Mouse (Mus musculus) A20 (cell line): ENCODE measurements around the gene Osbpl6.

Experiments used
- DNase-seq: peaks from one replicate; pipeline ENCODE4 v3.0.0-alpha.2; 2011; ENCODE audit warnings: low read depth, low spot score

Osbpl6 gene

DNA sequence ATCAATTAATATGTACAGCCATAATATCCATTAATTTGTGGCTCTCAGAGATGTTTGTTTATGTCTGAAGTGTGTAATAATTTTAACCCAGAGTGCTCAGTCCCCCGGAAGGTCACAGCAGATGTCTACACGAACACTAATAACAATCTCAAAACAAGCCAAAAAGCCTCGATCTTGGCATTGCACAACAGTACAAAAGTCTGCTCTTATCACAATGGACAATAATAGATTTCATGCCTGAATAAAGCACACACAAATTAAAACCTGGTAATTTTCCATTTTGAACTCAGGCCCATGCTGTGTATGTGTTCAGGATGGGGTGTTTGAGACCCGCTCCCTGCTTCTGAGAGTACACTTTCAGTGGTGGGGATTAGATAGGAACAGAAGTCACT is 90.4 kb downstream of the Osbpl6 start:
- DNase-seq = no peak

DNA sequence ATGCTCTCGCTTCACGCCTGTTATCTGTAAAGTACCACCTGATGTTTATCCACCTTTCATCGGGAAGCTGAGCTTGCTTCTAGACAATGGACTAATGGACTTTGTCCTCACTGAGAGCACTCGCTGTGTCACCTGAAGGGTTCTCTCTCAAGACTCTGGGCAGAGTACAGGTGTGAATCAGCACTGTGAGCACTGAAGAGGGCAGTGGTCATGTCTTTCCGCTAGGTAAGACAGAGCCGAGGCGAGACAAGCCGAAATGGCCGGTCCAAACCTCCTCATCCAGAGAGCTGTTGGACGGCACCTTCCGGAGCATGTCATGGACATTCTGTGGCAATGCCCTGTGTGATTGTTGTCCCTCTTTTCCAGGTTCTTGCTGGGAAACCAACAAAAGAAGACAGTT is 92.6 kb downstream of the Osbpl6 start:
- no peak for DNase-seq

DNA sequence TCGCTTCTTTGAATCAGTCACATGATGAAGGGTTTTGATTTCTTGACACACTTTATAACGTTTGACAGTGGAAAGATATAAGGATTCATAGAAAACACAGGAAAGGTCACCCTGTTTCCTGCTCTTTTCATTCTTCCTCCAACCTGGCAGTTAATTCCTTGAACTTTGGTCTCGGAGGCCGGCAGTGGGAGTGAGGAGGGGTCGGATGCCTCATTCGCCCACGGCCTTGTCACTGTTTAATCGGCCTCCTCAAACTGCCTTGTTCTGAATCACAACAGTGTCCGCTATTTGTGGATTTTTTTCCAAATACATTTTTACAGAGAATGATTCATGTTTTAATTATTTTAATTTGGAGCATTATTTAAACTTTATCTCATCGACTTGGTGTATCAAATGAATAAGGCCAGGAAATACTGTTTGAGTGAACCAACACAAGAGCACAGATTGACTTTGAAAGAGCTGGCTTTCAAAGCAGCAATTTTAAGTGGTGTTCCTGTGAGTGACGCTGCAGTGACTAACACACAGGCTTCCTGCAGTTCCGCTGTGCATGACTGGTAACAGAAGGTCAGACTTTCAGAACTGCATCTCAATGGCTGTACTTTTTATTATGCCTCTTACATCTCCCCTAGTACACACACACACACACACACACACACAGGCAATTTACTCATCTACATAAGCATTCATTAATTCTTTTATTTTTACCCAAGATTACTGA is 98.0 kb downstream of the Osbpl6 start:
- no peak for DNase-seq

DNA sequence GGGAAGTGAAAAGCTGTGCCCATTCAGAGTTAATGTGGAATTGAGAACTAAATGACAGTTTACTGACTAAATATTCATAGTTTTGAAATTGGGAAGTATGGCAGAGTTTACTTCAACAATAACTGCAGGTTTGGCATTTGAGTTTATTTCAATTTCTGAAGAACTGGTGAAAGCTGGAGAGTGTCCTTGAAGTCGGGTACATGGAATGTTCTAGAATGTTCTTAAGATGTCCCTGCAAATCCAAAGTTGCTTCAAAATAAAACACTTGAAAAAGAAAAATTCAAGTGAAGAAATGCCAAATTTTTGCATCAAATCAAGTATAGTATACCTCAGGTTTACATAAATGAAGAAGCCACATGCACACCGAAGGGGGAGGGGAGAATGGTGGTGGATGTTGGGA is 98.7 kb downstream of the Osbpl6 start:
- DNase-seq = no peak

DNA sequence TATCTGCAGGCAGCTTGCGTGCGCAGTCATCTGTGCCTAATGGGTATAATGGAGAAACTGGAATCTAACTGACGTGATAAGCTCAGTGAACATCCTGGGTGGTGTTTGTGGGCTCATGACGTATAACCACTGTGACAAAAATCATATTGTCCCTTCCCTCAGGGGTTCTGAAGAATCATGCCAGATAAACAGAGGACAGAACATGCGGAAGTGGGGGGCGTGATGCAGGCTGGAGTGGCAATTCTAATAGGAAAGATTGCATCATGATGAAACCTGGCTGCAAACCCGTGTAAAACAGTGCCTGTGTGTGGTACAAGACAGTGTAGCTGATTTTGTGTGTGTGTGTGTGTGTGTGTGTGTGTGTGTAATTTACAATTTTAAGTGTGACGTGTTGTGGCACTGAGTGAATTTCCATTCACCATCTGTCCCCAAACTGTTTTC is 105.0 kb downstream of the Osbpl6 start:
- no peak for DNase-seq

DNA sequence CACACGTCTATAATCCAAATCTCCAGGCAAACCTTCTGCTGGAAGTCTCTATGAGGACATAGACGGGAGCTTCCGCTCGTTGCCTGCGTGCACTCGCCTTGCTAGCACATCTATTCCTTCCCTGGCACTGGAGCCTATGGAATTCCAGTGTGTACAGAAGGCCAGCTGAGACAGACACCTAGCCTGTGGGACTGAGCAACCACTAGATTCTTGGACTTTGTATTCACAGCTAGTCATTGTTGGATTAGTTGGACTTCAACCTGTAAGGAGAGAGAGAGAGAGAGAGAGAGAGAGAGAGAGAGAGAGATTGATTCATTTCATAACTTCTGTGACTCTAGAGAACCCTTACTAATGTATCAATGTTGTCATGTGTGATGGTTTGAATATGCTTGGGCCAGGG is 105.8 kb downstream of the Osbpl6 start:
- DNase-seq = no peak

DNA sequence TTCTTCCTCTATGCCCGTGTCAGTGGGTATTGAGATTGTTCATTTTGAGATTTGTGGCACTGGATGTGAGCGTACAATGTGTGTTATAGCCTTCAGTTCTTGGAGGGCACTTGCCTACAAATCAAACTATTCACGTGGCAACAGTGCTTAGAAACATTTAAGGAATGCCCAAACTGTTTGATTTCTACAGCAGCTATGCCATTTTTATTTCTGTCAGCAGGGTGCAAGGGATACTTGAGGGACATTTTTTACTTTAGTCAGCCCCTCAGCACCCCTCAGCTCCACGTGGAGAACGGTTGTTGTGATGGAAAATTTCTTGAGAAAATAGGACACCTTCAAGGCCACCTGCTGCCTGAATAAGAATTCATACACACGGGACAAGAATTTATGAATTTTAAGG is 106.6 kb downstream of the Osbpl6 start:
- DNase-seq = no peak

DNA sequence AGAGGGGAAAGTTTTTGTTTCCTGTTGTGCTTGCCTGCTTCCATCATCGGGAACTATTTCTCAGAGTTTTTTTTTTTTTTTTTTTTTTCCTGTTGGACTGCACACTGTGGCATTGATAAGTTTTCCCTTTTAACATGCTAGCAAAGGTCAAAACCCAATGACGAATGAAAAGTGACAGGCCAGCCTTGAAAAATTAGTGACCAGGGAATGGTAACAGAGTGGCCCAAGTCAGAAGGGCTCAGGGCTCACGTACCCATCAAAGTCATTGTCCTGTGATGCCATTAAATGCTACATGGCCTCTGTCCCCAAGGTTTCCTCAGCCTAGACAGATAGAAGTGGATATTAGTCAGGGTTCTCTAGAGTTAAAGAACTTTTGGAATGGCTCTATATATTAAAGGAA is 107.0 kb downstream of the Osbpl6 start:
- DNase-seq = no peak

DNA sequence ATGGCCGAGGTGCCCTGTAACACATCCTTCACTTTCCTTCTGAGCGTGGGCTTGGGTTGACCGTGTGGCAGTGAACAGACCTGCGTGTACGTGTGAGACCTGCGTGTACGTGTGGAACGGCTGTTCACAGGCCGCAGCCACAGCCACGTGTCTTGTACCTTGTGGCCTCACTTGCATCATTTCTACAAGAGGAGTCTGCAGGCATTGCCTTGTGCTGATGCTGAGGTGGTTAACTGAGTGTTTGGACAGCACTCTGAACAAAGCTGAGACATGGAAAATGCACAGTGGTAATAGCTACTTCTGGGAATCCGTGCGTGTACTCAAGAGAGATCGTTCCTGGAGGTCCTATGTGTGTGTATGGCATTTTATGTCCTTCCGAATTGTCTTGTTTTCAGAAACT is 111.2 kb downstream of the Osbpl6 start:
- no peak for DNase-seq

DNA sequence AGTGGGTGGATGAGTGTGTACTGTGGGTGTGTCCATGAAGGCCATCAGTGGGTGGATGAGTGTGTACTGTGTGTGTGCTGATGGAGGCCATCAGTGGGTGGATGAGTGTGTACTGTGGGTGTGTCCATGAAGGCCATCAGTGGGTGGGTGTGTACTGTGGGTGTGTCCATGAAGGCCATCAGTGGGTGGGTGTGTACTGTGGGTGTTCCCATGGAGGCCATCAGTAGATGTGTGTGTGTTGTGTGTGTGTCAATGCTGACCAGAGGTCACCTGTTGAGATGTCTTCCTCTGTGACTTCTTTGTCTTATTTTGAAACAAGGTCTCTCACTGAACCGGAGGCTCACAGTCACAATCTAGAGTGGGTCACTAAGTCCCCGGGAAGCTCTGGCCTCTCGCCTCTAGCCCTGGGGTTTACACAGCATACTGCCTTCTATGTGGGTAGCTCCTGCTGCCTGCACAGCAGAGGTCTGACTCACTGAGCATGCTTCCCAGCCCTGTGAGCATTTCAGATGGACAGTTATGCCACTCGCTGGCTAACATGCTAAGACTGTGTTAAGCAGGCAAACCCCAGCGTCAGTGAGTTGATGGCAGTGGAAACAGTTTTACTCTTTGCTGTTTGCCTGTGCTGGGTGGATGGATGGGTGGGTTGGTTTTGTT is 112.2 kb downstream of the Osbpl6 start:
- DNase-seq = no peak

DNA sequence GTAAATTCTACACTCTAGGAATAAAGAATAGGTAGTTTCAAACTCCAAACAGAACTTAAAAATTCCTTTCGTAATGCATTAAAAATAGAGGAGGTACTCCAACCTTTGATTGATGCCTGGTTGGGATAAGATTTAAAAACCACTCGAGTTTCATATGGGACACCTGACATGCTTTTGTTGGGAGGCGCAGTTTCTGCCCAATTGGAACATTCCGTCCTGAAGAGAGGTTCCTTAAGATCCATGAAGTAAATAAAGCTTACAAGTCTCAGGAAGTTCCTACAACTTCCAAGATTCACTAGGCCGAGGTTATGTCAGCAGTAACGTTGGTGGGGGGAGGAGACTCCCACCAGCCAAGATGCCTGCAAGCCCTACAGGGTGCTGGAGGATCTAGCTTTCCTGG is 115.3 kb downstream of the Osbpl6 start:
- no peak for DNase-seq

DNA sequence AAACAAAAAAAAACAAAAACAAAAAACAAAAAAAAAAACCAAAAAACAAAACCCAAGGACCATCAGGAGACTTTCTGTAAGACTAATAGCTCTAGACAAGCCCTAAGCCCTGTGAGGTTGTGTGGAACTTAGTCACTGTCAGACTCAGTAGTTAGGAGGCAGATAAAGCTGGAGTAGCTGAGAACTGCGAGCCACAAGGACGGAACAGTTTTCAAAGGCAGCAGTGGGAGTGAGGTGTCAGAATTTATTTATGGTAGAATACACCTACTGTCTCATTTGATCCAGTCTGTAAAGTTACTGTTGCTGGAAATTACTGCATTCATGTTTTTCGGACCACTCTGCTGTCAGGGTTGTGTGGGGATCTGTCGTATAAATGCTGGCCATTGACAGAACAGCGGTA is 118.1 kb downstream of the Osbpl6 start:
- no peak for DNase-seq

DNA sequence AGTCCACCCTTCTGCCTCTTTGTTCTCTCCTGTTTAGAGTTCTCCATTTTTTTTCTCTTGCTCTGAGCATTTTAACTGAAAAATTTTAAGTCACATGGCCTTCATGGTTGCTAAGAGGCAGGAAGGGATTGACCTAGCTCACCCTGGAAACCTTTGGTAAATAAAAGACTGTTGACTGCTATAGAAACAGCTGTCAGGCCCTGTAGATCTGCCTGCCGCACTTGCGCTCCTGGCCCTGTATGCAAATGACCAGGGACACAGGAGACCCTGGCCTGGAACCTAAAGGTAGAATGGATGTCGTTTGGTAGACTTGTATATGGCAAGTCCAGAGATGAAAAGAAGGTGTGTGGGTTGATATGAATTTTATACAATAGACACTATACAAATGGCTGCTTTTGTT is 119.3 kb downstream of the Osbpl6 start:
- no peak for DNase-seq

DNA sequence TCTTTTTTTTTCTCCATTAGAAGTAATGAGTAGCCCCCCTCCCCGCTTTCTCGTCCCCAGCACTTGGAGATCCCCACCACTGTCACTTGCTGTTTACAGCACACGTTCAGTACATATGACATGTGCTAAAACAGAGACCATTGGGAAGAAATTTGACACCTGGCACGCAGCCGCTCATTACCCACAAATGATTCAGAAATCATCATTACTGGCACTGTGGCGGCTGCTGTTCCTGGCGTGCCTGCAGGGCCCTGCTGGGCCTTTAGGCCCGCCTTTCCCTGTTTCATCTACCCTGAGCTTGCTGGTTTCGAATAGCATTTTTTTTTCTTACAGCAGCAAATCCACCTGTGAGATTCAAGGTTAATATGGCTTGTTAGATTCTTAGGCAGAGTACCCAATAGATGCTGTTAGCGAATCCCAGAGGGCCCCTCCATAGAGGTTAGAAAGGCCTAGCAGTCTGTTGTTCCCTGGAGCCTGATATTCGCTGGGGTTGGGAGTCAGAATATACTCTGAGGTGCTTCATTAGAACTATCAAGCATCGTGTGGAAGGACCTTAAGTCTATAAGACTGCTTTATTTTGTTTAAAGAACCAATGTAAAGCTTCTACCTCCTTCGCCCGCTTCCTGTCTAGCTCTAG is 126.3 kb downstream of the Osbpl6 start:
- no peak for DNase-seq

DNA sequence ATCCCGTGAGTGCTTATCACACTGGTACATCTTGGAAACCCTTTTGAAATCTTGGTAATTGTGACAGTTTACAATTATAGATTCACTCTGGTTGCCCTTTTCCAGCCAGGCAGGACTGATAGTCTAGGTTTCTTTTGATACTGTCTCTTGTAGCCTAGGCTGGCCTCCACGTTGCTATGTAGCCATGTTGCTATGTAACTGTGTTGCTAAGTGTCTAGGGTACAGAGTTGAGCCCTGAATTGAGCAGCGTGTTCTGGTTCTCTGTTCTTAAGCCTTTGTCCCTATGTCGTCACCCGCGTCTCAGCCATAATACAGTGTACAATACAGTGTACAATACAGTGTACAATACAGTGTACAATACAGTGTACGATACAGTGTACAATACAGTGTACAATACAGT is 128.6 kb downstream of the Osbpl6 start:
- no peak for DNase-seq

DNA sequence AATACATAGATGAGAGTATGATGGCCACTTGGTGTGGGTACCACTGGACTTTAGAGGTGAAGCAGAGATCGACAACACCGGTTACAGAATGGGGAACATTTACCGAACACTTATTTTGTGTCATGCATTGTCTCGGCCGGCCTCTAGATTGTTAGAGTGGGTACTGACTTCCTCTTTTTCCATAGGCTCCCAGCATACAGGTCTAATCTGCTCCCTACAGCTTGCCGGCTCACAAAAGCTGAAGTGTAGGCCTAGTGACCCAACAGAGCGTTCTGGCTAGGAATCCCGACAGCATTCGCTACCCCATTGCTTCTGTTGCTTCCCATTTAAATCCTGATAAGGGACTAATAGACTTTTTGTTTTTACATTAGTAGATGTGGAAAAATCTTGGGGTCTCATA is 135.6 kb downstream of the Osbpl6 start:
- no peak for DNase-seq

DNA sequence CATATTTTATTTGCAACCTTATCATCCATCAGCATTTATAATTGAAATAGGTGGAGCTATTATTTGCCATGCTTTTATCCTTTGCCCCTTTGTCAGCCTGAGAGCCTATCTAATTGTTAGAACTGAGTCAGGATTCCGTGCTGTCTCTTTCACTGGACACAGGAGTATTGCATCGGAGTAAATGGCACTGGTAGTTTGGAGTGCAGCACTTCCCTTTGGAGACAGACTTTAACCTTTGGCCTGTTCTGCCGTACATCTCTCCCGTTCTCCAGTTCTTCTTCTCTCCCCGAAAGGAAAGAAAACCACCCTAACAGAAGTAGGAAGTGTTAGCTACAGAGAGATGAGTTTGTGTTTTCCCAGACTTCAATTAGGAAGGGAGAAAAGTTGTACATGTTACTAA is 136.6 kb downstream of the Osbpl6 start:
- DNase-seq = no peak

DNA sequence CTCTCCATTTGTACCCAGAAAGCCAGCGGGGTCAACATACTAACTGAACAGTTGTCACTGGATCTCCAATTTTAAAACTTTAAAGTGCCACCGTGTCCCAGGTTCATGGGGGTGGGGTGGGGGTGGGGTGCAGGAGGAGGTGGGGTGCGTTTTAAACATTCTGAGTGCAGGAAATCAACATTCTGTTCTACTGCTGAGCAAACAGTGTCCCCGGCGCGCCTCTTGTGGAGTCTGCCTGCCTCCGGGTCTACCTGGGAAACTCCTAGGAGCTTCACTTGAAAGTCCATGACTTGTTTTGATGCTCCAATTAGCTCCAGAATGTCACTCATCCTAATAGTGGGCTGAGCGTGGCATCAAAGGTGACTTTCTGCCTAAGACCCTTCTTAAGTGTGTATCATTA is 139.2 kb downstream of the Osbpl6 start:
- no peak for DNase-seq

DNA sequence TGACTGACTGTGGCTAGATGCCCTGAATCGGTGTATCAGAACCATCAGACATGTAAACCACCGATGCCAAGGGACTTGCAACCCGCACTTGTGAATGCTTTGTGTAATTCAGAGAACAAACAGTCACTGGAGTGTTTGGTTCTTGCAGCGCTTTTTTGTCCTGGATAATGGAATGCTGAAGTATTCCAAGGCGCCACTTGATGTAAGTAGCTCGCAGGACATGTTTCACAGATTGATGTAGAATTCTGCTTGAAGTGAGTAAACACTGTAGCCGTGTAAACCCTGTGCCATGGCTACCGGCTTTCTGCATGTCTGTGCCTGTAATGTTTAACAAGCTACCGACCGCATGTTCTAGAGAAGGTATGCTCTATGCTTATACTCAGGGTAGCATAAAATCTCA is 141.9 kb downstream of the Osbpl6 start:
- no peak for DNase-seq

DNA sequence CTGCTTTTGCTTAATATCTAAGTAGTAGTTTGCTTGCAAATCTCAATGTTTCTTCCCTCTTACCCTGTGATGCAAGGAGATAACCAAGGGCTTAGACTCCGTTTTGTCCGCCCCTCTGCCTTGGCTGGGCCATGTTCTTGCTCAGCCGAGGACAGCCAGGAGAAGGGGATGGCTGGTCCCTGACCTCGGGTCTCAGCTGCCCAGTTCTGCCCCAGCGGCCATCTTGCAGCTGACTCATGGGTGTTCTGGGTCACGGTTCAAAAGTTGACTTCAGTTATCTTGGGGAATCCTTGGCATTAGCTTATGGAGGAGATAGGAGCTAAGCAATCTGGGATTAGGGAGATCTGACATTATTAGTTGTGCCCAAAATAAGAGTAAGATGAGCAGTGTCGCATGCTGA is 142.5 kb downstream of the Osbpl6 start:
- no peak for DNase-seq

DNA sequence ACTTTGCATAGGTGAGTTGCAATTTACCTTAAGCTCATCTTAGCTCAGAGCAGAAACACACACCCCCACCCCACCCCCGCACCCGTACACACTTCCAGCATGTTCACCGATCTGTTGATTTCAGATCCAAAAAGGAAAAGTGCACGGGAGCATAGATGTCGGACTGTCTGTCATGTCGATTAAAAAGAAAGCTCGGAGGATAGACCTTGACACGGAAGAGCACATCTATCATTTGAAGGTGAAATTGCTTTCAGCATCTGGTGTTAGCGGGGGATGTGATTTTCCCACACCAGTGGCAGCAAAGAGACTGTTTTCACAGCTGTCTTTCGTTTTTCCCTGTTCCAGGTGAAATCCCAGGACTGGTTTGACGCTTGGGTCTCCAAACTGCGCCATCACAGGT is 143.0 kb downstream of the Osbpl6 start:
- DNase-seq = no peak

DNA sequence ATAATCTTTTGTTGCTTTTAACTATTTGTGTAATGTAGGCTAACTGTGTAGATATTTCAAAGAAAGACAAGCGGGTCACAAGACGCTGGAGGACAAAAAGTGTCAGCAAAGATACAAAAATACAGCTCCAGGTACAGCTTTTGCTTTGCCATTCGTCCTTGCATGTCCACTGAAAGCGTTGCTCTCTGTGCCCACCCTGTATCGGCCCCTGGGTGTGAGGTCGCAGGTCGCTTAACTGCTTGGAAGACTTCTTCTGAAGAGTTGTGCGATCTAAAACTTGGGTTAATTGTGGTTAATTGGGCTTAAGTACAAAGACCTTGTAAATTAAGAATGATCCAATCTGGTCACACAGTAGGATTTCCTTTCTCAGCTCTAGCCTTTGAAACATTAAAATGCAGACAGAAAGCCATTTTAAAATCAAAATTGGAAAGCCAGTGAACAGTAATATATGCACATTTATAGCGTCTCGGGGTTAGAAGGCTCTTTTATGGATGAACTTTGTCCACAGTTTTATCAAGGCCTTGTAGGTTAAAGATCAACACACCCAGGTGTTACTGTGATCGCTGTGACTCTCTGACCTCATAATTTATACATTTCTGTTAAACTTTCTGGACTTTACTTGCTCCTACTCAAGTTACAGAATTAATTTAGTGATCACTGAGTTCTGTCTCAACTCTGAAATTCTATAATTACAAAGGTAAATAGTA is 149.7 kb downstream of the Osbpl6 start:
- DNase-seq = no peak

DNA sequence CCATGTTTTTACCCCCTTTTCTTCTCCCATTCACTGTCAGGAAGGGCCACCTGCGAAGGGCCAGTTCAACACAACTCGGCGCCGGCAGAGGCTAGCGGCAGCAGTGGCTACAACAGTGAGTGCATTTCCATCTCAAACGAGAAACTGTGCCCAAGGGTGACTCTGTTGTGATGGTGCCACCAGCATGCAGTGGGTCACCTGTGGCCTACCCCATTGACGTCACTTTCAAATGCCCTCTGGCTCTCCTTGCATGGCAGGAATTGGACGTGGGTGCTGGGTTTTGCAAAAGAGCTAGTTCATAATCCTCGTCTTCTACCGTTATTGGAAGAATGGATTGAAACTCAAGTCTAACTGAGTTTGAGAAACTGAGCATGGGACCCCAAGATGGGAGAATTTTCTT is 153.8 kb downstream of the Osbpl6 start:
- DNase-seq = no peak
